Mouse (Mus musculus) hindbrain, embryonic 16.5 days (tissue): ENCODE data around the gene Noxo1. TPM values are rescaled to one million over a fixed set of nuclear protein-coding genes. Genes with fewer than 3 reads are reported as not detected.

Source experiments
- ATAC-seq: fragments of 200-750 bp; cut with Nextera tagmentation; 2 replicates; pipeline ENCODE4 v1.8.0; 2017; ENCODE audit warnings: moderate TSS enrichment, moderate library complexity
- H3K27ac ChIP-seq: fragments of 300-500 bp; sonication (generic); 2 replicates; pipeline ENCODE4 v1.5.1; 2014; ENCODE audit warnings: low read depth, mild to moderate bottlenecking, control low read depth, low read length, moderate library complexity
- H3K27me3 ChIP-seq: fragments of 300-500 bp; sonication (generic); replicated peaks from 2 replicates; pipeline ENCODE4 v1.6.1; 2014; ENCODE audit warnings: low read length; ENCODE audit not compliant: control insufficient read depth, insufficient read depth
- H3K36me3 ChIP-seq: fragments of 300-500 bp; sonication (generic); 2 replicates; pipeline ENCODE4 v1.6.1; 2014; ENCODE audit warnings: mild to moderate bottlenecking, low read length, moderate library complexity, mixed read lengths; ENCODE audit not compliant: control insufficient read depth, insufficient read depth
- H3K4me1 ChIP-seq: fragments of 300-500 bp; sonication (generic); 2 replicates; pipeline ENCODE4 v1.6.1; 2014; ENCODE audit warnings: low read depth, low read length; ENCODE audit not compliant: control insufficient read depth, insufficient read depth
- H3K4me2 ChIP-seq: fragments of 300-500 bp; sonication (generic); 2 replicates; pipeline ENCODE4 v1.6.1; 2014; ENCODE audit warnings: mild to moderate bottlenecking, low read length, control low read depth, moderate library complexity
- H3K4me3 ChIP-seq: fragments of 300-500 bp; sonication (generic); 2 replicates; pipeline ENCODE4 v1.5.1; 2014; ENCODE audit warnings: mild to moderate bottlenecking, low read length, control low read depth, moderate library complexity
- H3K9ac ChIP-seq: fragments of 300-500 bp; sonication (generic); 2 replicates; pipeline ENCODE4 v1.6.1; 2014; ENCODE audit warnings: low read depth, mild to moderate bottlenecking, control low read depth, low read length, moderate library complexity
- H3K9me3 ChIP-seq: fragments of 300-500 bp; sonication (generic); 2 replicates; pipeline ENCODE4 v1.6.1; 2014; ENCODE audit warnings: mild to moderate bottlenecking, low read length, moderate library complexity; ENCODE audit not compliant: control insufficient read depth
- WGBS: fragments of 180-500 bp; shearing (Covaris S2); extraction: QIAGEN DNeasy Blood & Tissue Kit; methylation state at CpG from one replicate; pipeline ENCODE4 v1.1.7; 2014; 5-methylcytosine and 5-hydroxymethylcytosine counted together
- polyA plus RNA-seq: library from polyadenylated mRNA; unstranded; fragments of >200 nt; fragmentation: Nextera tagmentation; extraction: Ambion mirVana; gene quantifications from 2 replicates; pipeline ENCODE4 v1.2.1, GENCODE M21; 2015

Gene Noxo1
- polyA plus RNA-seq, 1 experiment from 2014 or later, result 2.3 TPM

DNA sequence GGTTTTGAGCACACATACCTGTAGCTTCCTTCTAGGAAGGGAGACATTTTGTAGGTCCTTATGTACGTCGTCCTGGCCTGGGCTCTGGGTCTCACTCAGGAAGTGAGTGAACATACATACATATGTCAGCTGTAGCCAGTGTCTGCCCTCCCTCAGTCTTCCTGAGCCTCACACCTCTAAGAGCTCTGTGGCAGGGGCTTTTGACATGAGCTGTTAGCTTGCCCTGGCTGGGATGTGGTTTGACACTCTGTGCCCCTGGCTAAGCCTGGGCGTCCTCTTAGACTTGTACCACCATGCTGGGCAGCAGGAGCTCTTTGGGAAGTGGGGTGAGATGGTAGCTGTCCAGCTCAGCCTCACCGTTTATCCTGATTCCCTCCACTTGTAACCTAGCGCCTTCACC lies 24.7 kb upstream of the Noxo1 start:
- Histone ChIP-seq H3K27me3 (no peaks in the 10 kb centered on the region), H3K9ac (no peak overlapping the region), H3K36me3 (no peaks in the 10 kb centered on the region), H3K4me2 (peak overlapping the region; percentile 93), H3K9me3 (no peaks in the 10 kb centered on the region), H3K27ac (no peak overlapping the region), H3K4me3 (no peak overlapping the region; the same call in 1 of the 2 replicates), H3K4me1 (peaks cover 26% of the 10 kb centered on the region)
- WGBS, result 67% methylated on average over 5 of the region's 5 CpGs
- ATAC-seq, result no peak

DNA sequence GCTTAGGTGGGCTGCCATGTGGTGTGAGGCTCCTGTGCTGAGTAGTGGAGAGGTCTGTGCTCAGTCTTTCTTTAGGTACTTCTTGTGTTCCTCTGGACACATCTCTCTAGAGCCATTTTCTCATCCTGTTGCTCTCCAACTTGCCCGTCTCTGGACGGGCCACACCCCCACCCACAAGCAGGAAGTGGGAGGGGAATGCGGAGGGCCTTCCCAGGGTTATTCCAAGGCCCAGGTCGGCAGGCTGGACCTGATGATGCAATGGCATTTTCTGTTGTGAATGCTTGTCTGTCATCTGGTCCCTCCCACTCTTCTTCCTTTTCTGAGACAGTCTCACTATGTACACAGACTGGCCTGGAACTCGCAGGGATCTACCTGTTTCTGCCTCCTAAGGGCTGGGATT lies 23.9 kb upstream of the Noxo1 start:
- WGBS, result 40% methylated on average over 5 of the region's 5 CpGs
- Histone ChIP-seq H3K9me3 (no peaks in the 10 kb centered on the region), H3K4me1 (peaks cover 26% of the 10 kb centered on the region), H3K27ac (no peak overlapping the region), H3K4me2 (peak overlapping the region; percentile 22), H3K27me3 (no peaks in the 10 kb centered on the region), H3K36me3 (peaks cover 1% of the 10 kb centered on the region; the same call in 1 of the 2 replicates), H3K9ac (no peak overlapping the region), H3K4me3 (no peak overlapping the region)
- no peak for ATAC-seq

DNA sequence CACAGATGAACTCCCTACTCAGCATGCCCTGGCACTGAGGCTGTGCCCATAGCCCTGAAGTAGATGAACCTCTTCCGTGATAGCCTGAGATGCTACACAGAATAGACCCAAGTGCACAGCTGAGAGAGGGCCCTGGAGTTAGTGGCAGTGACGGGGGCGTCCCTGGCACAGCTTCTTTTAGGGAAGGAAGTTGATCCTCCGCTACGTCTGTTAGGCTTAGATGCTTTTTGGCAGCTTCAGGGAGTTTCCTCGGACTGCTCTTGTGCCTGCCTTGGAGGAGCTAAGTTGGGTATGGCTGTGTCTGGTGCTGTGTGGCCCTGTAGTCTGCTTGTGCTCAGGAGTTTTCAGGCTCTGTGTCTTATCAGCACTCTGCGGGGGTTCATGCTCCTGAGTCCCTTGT lies 21.8 kb upstream of the Noxo1 start:
- peaks cover 10% of the 10 kb centered on the region for H3K36me3 ChIP-seq
- 84% methylated on average over 7 of the region's 7 CpGs for WGBS
- H3K4me2 ChIP-seq, result no peak overlapping the region
- peaks cover 23% of the 10 kb centered on the region for H3K4me1 ChIP-seq
- H3K9me3 ChIP-seq, result no peaks in the 10 kb centered on the region
- no peak overlapping the region for H3K9ac ChIP-seq
- ATAC-seq, result no peak
- H3K27me3 ChIP-seq, result no peaks in the 10 kb centered on the region
- H3K4me3 ChIP-seq, result no peak overlapping the region
- H3K27ac ChIP-seq, result no peak overlapping the region

DNA sequence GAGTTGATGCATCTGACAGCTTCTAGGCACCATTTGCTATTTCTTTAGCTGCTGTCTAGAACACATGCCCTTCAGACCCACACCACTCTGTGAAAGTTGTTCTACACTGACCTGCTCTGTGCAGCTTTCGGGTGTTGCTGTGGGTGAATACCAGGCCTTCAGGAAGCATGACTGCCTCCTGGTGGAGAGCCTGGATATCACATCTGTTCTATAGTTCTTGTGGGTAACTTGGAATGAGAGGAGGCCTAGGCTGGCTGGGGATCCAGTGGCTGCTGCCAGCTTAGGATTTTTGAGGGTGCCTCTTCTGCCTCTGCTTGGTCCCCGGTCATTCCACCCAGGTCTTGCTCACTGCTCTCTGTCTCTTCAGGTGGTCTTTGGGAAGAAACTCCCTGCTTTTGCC lies 19.8 kb upstream of the Noxo1 start:
- Histone ChIP-seq H3K9me3 (no peaks in the 10 kb centered on the region), H3K36me3 (peaks cover 22% of the 10 kb centered on the region), H3K27ac (no peak overlapping the region), H3K27me3 (no peaks in the 10 kb centered on the region), H3K4me3 (no peak overlapping the region), H3K4me2 (no peak overlapping the region), H3K9ac (no peak overlapping the region), H3K4me1 (peaks cover 13% of the 10 kb centered on the region)
- ATAC-seq, result no peak
- 55% methylated on average over 2 of the region's 2 CpGs for WGBS

DNA sequence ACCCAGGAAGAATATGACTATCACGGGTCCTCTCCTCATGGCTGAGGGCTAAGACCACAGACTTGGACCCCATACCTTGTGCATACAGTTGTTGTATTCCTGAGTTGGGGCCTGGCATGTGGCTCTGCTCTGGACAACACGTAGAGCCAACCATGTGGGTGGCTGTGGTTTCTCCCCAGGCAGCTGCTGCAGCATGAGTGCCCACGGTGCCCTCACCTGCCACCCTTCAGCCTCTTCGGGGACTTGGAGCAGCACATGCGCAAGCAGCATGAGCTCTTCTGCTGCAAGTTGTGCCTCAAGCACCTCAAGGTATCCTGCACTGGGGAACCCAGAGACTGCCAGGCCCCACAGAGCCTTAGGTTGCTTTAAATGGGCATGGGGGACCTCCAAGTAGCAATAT lies 19.2 kb upstream of the Noxo1 start:
- Histone ChIP-seq H3K9ac (no peak overlapping the region), H3K4me1 (peaks cover 6% of the 10 kb centered on the region), H3K4me2 (no peak overlapping the region), H3K9me3 (no peaks in the 10 kb centered on the region), H3K27me3 (no peaks in the 10 kb centered on the region), H3K4me3 (no peak overlapping the region), H3K36me3 (peaks cover 27% of the 10 kb centered on the region), H3K27ac (no peak overlapping the region)
- ATAC-seq, result no peak
- 93% methylated on average over 5 of the region's 5 CpGs for WGBS

DNA sequence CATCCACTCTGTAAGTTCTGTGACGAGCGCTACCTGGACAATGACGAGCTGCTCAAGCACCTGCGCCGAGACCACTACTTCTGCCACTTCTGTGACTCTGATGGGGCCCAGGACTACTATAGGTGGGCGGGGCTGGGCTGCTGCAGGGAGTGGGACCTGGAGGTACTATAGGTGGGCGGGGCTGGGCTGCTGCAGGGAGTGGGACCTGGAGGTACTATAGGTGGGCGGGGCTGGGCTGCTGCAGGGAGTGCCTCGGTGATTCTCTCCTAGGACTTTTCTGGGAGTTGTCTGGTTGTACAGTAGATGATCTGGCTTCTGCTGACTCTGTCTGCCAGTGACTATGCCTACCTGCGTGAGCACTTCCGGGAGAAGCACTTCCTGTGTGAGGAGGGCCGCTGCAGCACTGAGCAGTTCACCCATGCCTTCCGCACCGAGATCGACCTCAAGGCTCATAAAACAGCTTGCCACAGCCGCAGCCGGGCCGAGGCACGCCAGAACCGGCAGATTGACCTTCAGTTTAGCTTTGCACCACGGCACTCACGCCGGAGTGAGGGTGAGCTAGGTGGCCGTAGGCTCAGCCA lies 18.4 kb upstream of the Noxo1 start:
- 94% methylated on average over 24 of the region's 24 CpGs for WGBS
- H3K9me3 ChIP-seq, result no peaks in the 10 kb centered on the region
- ATAC-seq, result no peak; the same call in 1 of the 2 replicates
- H3K4me3 ChIP-seq, result no peak overlapping the region
- peaks cover 27% of the 10 kb centered on the region for H3K36me3 ChIP-seq
- no peak overlapping the region for H3K27ac ChIP-seq
- no peaks in the 10 kb centered on the region; the same call in 1 of the 2 replicates for H3K4me1 ChIP-seq
- H3K9ac ChIP-seq, result no peak overlapping the region
- no peaks in the 10 kb centered on the region for H3K27me3 ChIP-seq
- no peak overlapping the region for H3K4me2 ChIP-seq

- Histone ChIP-seq H3K4me1 (peaks cover 29% of the 10 kb centered on the region), H3K4me3 (no peak overlapping the region), H3K9ac (no peak overlapping the region), H3K27me3 (peaks cover 4% of the 10 kb centered on the region; the same call in 1 of the 2 replicates), H3K27ac (no peak overlapping the region), H3K36me3 (peaks cover 15% of the 10 kb centered on the region; the same call in 1 of the 2 replicates), H3K9me3 (no peaks in the 10 kb centered on the region), H3K4me2 (no peak overlapping the region)
- ATAC-seq, result no peak
- WGBS, result 39% methylated on average over 16 of the region's 16 CpGs
These were observed 9.5 kb upstream of the Noxo1 start for GRCm38 (mm10) chr17:24686514-24686913.

GRCm38 (mm10) chr17:24687146-24687595 lies 8.9 kb upstream of the Noxo1 start:
- peaks cover 4% of the 10 kb centered on the region; the same call in 1 of the 2 replicates for H3K27me3 ChIP-seq
- peak overlapping the region; percentile 72 for H3K4me2 ChIP-seq
- peak overlapping the region; percentile 52 for H3K9ac ChIP-seq
- peak overlapping the region; percentile 39 for H3K4me3 ChIP-seq
- WGBS, result 2% methylated on average over 25 of the region's 25 CpGs
- ATAC-seq, result peak; percentile 26
- H3K9me3 ChIP-seq, result no peaks in the 10 kb centered on the region
- no peak overlapping the region for H3K27ac ChIP-seq
- peaks cover 29% of the 10 kb centered on the region for H3K4me1 ChIP-seq
- peaks cover 14% of the 10 kb centered on the region; the same call in 1 of the 2 replicates for H3K36me3 ChIP-seq

DNA sequence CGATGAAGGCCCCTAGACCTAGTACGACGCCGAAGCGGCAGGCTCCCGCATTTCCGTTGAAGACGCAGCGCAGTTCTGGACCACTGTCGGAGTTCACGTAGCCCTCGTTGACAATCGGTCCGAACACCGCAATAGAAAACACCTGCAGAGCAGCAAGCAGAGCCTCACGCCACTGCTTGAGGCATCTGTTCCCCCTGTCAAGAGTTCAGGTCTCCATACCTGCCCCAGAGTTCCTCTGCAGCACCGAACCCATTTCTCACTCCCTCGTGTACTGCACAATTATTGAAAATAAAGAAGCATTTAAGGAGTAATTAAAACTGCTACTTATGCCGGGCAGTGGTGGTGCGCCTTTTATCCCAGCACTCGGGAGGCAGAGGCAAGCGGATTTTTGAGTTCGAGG lies 8.4 kb upstream of the Noxo1 start:
- Histone ChIP-seq H3K9me3 (no peaks in the 10 kb centered on the region), H3K4me2 (peak overlapping the region; percentile 72), H3K4me3 (peak overlapping the region; percentile 39), H3K27ac (no peak overlapping the region), H3K4me1 (peaks cover 29% of the 10 kb centered on the region), H3K27me3 (peaks cover 4% of the 10 kb centered on the region; the same call in 1 of the 2 replicates), H3K9ac (peak overlapping the region; percentile 52), H3K36me3 (peaks cover 16% of the 10 kb centered on the region)
- 19% methylated on average over 23 of the region's 23 CpGs for WGBS
- ATAC-seq, result no peak; the same call in 1 of the 2 replicates
